Mouse (Mus musculus) adrenal gland, postnatal 4 days (tissue): ENCODE data around the gene Foxo6. TPM values are rescaled to one million over a fixed set of nuclear protein-coding genes. Genes with fewer than 3 reads are reported as not detected.

Experiments used
- total RNA-seq, 2 experiments: library from RNA; stranded (reverse); gene quantifications; 2 replicates each; pipeline ENCODE4 v1.2.3; 2021

The Foxo6 gene
- total RNA-seq, 2 experiments from 2014 or later: 4.4 to 4.5 TPM

Other genes starting within 250 kb of the Foxo6 start
- gene AL607142.1, start 222.4 kb downstream of the Foxo6 start, total RNA-seq: not detected
- gene Edn2, start 126.1 kb downstream of the Foxo6 start, total RNA-seq: not detected
- 10 to 100 TPM; 60.9 to 62.2 TPM for gene Scmh1, start 117.9 kb upstream of the Foxo6 start, total RNA-seq
- under 1 TPM; 0.45 to 0.56 TPM for gene Slfnl1, start 244.9 kb upstream of the Foxo6 start, total RNA-seq